Mouse (Mus musculus): ENCODE results near the gene Macrod2. TPM values are rescaled to one million over a fixed set of nuclear protein-coding genes. Genes with fewer than 3 reads are reported as not detected.

Macrod2 gene
- polyA plus RNA-seq, 1 experiment from 2014 or later: 31.0 TPM

DNA sequence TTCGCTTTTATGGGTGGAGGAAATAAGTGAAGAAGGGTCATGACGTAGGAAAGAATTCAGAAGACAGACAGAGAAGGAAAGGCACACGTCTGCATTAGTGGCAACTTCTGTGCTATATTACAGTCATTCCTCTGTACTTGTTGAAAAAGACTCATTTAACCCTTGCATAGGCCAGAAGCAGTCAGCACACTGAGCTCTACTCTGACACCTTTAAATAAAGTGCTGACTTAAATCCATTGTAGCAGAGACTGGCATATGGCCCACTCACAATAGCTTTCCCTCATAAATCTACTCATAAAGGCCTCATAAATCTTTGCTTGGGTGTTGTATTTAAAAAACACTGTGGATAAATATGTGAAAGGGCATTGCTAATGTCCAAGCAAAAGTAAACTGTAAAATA is 1733.0 kb downstream of the Macrod2 start:
- Histone ChIP-seq H3K4me2 (no peak overlapping the region), H3K9me3 (no peaks in the 10 kb centered on the region), H3K4me3 (no peak overlapping the region), H3K36me3 (no peaks in the 10 kb centered on the region), H3K27me3 (no peaks in the 10 kb centered on the region), H3K4me1 (no peaks in the 10 kb centered on the region), H3K27ac (no peak overlapping the region), H3K9ac (no peak overlapping the region)
- no peak for ATAC-seq (ENCODE audit: insufficient number of reproducible peaks, low FRiP score, low TSS enrichment, low read depth)
- 47% methylated on average over 3 of the region's 3 CpGs for WGBS

DNA sequence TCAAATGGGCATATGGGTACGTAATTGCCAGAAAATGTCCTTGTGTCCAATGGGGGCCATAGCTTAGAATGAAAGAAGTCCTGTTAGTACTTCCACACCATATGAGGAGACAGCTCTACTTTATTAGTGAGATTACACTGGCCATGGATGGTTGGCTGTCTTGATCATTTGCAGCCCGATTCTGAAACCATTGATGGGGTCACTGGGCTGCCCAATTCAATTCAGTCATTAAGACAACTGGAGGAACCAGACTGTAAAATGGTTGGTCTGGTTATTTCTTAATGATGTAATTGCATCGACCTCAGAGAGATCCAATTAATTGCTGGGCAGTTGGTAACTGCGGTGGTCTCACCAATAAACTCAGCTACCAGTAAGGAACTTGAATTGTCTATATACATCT is 1734.1 kb downstream of the Macrod2 start:
- Histone ChIP-seq H3K4me1 (no peaks in the 10 kb centered on the region), H3K4me2 (no peak overlapping the region), H3K27ac (no peak overlapping the region), H3K36me3 (no peaks in the 10 kb centered on the region), H3K27me3 (no peaks in the 10 kb centered on the region), H3K9me3 (no peaks in the 10 kb centered on the region), H3K4me3 (no peak overlapping the region), H3K9ac (no peak overlapping the region)
- 72% methylated on average over 4 of the region's 4 CpGs for WGBS
- no peak for ATAC-seq (ENCODE audit: insufficient number of reproducible peaks, low FRiP score, low TSS enrichment, low read depth)

DNA sequence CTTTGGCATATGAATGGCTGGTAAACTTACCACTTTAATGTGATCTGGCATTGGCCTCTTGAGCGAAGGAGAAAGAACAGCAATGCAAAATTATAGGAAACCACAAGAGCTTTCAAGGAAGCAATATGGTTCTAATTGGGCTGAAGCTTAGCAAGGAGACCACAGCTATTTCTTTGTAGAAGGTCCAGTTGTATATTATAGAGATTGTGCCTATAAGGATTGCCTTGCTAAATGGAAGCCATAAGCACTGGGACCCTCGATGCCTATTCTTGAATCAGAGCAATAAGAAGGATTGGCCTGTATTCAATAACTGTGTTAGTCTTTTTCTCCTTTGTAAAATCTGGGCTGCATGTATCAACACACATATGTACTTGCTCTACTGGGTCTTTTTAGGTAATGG is 1754.2 kb downstream of the Macrod2 start:
- Histone ChIP-seq H3K27me3 (no peaks in the 10 kb centered on the region), H3K9me3 (no peaks in the 10 kb centered on the region), H3K4me2 (no peak overlapping the region), H3K4me3 (no peak overlapping the region), H3K4me1 (no peaks in the 10 kb centered on the region; the same call in 1 of the 2 replicates), H3K27ac (no peak overlapping the region), H3K36me3 (no peaks in the 10 kb centered on the region), H3K9ac (no peak overlapping the region)
- ATAC-seq (ENCODE audit: insufficient number of reproducible peaks, low FRiP score, low TSS enrichment, low read depth): no peak
- 47% methylated on average over 2 of the region's 2 CpGs for WGBS

DNA sequence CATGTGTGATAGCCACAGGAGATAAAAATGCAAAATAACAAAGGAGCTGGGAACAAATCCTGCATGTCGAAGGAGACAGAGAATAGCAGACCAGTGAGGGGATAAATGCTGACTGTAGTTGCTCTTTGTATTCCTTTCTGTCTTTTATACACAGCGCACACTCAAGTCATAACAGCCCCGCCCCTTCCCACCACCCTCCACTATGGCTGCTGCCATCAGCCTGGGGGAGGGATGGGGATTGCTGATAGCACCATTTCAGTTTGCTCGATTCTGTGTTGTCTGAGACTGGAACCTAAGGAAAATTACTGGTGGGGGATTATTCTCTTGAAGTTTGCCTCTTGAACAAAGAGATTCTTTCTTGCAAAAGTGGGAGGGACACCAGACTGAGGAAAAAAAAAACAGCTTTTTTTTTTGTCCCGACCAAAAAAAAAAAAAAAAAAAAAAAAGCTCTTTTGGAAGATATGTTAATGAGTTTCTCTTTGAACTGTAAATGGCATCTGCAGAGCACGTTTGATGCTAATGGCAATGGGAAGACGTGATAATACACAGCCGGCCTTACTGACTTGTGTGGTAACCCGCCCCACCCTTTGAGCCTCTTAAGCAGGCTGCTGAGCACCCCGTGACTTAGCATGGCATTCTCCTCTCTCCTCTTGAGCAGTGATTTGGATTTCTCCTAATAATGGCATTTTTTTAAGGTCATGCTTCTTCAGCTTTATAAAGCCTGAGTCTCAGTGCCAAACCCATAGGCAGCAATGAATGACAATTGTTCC is 1768.6 kb downstream of the Macrod2 start:
- no peaks in the 10 kb centered on the region for H3K4me1 ChIP-seq
- no peaks in the 10 kb centered on the region for H3K36me3 ChIP-seq
- no peaks in the 10 kb centered on the region for H3K27me3 ChIP-seq
- no peak for ATAC-seq (ENCODE audit: insufficient number of reproducible peaks, low FRiP score, low TSS enrichment, low read depth)
- no peak overlapping the region for H3K27ac ChIP-seq
- H3K9ac ChIP-seq: no peak overlapping the region
- WGBS: 39% methylated on average over 10 of the region's 10 CpGs
- no peak overlapping the region for H3K4me2 ChIP-seq
- no peak overlapping the region for H3K4me3 ChIP-seq
- no peaks in the 10 kb centered on the region for H3K9me3 ChIP-seq

DNA sequence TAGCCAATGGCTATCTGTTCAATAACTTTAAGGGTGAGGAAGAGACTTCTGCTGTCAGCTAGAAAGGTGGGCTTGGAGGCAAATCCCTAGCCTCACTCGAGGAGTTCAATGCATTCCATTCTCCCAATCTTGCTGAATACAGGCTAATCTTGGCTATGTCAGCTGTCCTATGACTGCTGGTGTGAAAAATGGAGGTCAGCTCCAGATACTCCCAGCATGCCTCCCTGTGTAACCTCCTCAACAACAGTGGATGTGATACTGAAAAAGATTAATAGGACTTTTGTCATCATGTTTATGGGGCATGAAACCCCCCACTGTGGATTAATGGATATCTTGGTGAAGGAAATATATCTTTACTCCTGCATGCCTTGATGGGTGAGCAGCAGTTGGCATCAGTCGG is 1774.5 kb downstream of the Macrod2 start:
- H3K4me3 ChIP-seq: no peak overlapping the region
- WGBS: 77% methylated on average over 2 of the region's 2 CpGs
- no peaks in the 10 kb centered on the region for H3K4me1 ChIP-seq

DNA sequence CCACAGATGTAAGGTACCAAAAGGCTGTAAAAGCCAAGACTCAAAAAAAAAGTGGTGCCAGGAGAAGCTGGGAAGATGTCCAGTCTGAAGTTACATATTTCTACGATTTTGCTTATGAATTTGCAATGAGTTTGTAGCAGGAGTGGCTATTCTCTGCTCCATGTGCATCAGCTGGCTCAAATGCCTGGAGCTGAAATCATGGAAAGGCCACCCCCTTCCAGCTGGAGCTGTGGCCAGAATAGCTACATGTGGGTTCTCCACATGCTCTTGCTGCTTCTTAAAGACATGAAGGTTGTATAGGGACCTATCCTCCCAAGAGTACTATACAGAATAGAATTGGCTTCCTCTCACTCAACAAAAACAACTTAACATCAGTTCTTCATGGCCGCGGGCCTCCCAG is 1777.6 kb downstream of the Macrod2 start:
- no peak for ATAC-seq (ENCODE audit: insufficient number of reproducible peaks, low FRiP score, low TSS enrichment, low read depth)
- H3K27me3 ChIP-seq: no peaks in the 10 kb centered on the region
- no peak overlapping the region for H3K4me2 ChIP-seq
- 88% methylated on average over 3 of the region's 3 CpGs for WGBS
- H3K4me3 ChIP-seq: no peak overlapping the region
- H3K27ac ChIP-seq: no peak overlapping the region
- no peaks in the 10 kb centered on the region for H3K9me3 ChIP-seq
- H3K4me1 ChIP-seq: no peaks in the 10 kb centered on the region
- no peaks in the 10 kb centered on the region for H3K36me3 ChIP-seq
- H3K9ac ChIP-seq: no peak overlapping the region

More for the DNA sequence above, 1774.5 kb downstream of the Macrod2 start:
- H3K9me3 ChIP-seq: no peaks in the 10 kb centered on the region
- H3K27ac ChIP-seq: no peak overlapping the region
- no peak overlapping the region for H3K4me2 ChIP-seq
- no peak for ATAC-seq (ENCODE audit: insufficient number of reproducible peaks, low FRiP score, low TSS enrichment, low read depth)
- no peak overlapping the region for H3K9ac ChIP-seq
- no peaks in the 10 kb centered on the region for H3K36me3 ChIP-seq
- no peaks in the 10 kb centered on the region for H3K27me3 ChIP-seq

DNA sequence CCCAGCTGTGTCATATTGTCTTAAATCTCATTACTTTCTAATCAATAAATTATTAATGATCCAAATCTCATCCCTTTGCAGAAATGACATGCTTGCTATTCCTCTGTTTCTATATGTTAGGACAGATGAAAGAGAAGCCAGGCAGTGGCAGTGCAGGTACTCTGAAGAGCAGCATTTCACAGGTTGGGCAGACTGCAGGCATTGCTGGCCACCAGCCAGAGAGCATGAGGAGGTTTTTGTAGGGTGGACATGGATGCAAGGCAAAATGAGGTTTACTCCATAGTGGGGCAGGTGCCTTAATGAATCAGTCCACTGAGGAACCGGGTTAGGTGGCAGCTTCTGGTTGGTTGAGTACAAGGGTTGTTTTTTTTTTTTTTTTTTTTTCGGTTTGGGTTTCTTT is 1778.9 kb downstream of the Macrod2 start:
- no peaks in the 10 kb centered on the region for H3K27me3 ChIP-seq
- no peak overlapping the region for H3K27ac ChIP-seq
- WGBS: 89% methylated on average over 2 of the region's 2 CpGs
- H3K9me3 ChIP-seq: no peaks in the 10 kb centered on the region
- no peak overlapping the region for H3K4me2 ChIP-seq
- no peak overlapping the region for H3K9ac ChIP-seq
- no peaks in the 10 kb centered on the region for H3K36me3 ChIP-seq
- no peak overlapping the region for H3K4me3 ChIP-seq
- H3K4me1 ChIP-seq: no peaks in the 10 kb centered on the region
- no peak for ATAC-seq (ENCODE audit: insufficient number of reproducible peaks, low FRiP score, low TSS enrichment, low read depth)

DNA sequence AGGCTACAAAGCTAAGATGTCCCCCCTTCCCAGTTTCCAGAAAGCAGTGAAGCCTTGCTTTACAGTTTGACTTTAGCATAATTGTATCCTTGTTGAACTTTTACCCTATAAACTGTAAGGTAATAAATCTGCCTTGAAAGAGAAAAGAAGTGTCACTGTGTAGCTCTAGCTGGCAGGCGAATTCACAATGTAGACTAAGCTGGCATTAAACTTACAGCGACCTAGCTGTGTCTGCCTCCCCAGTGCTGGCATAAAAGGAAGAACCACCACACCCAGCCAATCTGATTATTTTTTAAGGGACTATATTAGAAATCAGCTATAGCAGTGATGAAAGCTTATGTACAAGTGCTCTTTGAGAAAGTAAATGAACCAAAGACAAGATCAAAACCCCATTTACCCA is 1791.8 kb downstream of the Macrod2 start:
- no peaks in the 10 kb centered on the region for H3K9me3 ChIP-seq
- H3K4me1 ChIP-seq: no peaks in the 10 kb centered on the region
- H3K9ac ChIP-seq: no peak overlapping the region
- H3K36me3 ChIP-seq: no peaks in the 10 kb centered on the region
- H3K27me3 ChIP-seq: no peaks in the 10 kb centered on the region
- WGBS: 45% methylated on average over 2 of the region's 2 CpGs
- H3K27ac ChIP-seq: no peak overlapping the region
- no peak for ATAC-seq (ENCODE audit: insufficient number of reproducible peaks, low FRiP score, low TSS enrichment, low read depth)
- H3K4me2 ChIP-seq: no peak overlapping the region
- no peak overlapping the region for H3K4me3 ChIP-seq

DNA sequence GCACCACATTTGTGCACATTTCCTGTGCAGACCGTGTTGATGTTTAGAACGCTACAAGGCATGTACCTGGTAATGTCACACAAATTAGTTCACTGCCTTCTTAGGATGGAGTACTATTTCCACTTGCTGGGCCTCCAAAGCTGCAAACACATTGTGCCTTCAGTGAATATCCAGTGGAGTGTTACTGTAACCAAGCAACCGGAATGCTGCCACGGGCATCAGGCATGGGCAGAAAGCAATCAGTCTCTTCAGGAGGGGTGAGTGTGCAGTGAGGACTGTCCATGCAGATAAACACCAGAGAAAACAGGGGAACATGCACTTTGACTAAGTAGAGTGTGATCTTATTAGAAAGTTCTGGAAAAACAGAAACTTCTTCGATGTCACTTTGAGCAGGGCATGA is 1792.3 kb downstream of the Macrod2 start:
- 75% methylated on average over 5 of the region's 5 CpGs for WGBS
- H3K4me1 ChIP-seq: no peaks in the 10 kb centered on the region

DNA sequence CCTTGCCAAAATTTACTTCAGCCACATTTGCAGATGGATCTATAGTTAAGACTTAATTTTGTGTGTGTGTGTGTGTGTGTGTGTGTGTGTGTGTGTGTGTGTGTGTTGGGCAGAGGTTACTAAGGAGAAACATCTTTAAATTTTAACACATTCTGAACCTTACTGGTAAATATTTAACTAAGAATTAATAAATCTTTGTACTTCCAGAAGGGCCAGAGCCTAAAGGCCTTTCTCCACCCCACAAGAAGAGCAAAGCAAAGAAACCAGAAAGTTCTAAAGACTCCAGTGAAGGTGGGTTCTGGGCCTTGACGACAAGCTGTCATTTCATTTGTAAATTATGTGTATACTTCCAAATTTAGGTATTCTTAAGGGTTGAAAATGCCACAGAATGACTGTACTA is 1822.3 kb downstream of the Macrod2 start:
- no peak overlapping the region for H3K4me3 ChIP-seq
- H3K27me3 ChIP-seq: no peaks in the 10 kb centered on the region
- no peaks in the 10 kb centered on the region for H3K9me3 ChIP-seq
- no peak for ATAC-seq (ENCODE audit: insufficient number of reproducible peaks, low FRiP score, low TSS enrichment, low read depth)
- H3K4me2 ChIP-seq: no peak overlapping the region
- no peak overlapping the region for H3K9ac ChIP-seq
- 71% methylated on average over 1 of the region's 1 CpGs for WGBS
- H3K36me3 ChIP-seq: no peaks in the 10 kb centered on the region
- no peak overlapping the region for H3K27ac ChIP-seq
- H3K4me1 ChIP-seq: no peaks in the 10 kb centered on the region

More for the DNA sequence above, 1792.3 kb downstream of the Macrod2 start:
- Histone ChIP-seq H3K27ac (no peak overlapping the region), H3K9ac (no peak overlapping the region), H3K4me2 (no peak overlapping the region), H3K27me3 (no peaks in the 10 kb centered on the region), H3K36me3 (no peaks in the 10 kb centered on the region), H3K9me3 (no peaks in the 10 kb centered on the region), H3K4me3 (no peak overlapping the region)
- ATAC-seq (ENCODE audit: insufficient number of reproducible peaks, low FRiP score, low TSS enrichment, low read depth): no peak

DNA sequence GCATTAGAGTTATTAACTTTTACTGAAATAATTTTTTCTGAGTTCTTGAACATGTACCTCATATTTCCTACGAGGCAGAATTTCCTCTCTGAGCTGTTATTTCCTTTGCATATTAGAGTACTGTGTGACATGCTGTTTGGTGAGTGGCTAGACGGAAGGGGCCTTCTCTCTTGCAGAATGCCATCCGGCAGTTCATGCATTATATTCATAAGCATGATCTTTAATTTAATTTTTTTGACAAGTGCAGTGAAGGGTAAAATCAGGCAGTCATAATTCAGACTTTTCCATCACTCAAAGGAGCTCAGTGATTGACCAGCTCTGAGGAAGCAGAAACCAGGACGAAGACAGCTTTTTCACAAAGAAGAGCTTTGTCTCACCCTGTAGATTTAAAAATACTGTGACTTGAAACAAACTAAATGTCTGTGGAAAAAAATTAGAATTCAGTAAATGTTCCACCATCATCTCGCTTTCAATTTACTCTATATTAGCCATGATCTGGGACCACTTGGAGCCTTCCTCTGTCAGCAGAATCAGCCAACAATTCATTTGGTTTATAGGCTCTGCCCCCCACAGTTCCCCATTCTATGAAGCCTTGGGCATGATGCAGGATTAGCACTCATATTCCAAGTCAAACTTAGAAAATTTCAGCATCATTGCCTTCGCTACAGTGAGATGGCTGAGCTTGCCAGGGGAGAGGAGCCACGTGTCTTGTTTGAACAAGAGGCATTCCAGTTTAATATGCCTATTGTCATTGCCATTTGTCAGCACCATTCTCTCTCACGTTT is 1827.2 kb downstream of the Macrod2 start:
- no peaks in the 10 kb centered on the region for H3K27me3 ChIP-seq
- H3K27ac ChIP-seq: no peak overlapping the region
- H3K9me3 ChIP-seq: no peaks in the 10 kb centered on the region
- 64% methylated on average over 8 of the region's 8 CpGs for WGBS
- H3K36me3 ChIP-seq: no peaks in the 10 kb centered on the region
- ATAC-seq (ENCODE audit: insufficient number of reproducible peaks, low FRiP score, low TSS enrichment, low read depth): no peak
- no peak overlapping the region for H3K9ac ChIP-seq
- H3K4me3 ChIP-seq: no peak overlapping the region
- no peak overlapping the region for H3K4me2 ChIP-seq
- no peaks in the 10 kb centered on the region for H3K4me1 ChIP-seq

DNA sequence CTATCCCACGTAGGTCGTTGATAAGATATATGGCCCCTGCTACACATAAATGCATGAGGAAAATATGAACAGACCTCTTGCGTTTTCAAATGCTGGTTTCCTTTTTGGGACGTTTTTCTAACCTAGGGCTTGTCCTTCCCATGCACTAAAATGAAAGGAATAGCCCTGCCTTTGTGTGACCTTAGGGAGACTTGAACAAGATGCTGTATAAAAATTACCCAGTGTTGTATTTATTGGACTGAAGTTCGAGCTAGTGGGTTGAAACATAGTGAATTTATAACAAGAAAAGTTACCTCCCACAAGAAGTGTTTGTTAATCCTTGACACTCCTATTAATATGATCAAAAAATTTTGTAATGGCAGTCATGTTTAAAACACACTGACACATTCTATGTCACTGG is 1827.8 kb downstream of the Macrod2 start:
- no peaks in the 10 kb centered on the region for H3K9me3 ChIP-seq
- no peaks in the 10 kb centered on the region for H3K36me3 ChIP-seq
- no peaks in the 10 kb centered on the region for H3K4me1 ChIP-seq
- WGBS: 53% methylated on average over 5 of the region's 5 CpGs
- ATAC-seq (ENCODE audit: insufficient number of reproducible peaks, low FRiP score, low TSS enrichment, low read depth): no peak
- no peaks in the 10 kb centered on the region for H3K27me3 ChIP-seq
- H3K9ac ChIP-seq: no peak overlapping the region
- H3K4me2 ChIP-seq: no peak overlapping the region
- no peak overlapping the region for H3K4me3 ChIP-seq
- no peak overlapping the region for H3K27ac ChIP-seq
